Mouse (Mus musculus): ENCODE measurements around the gene Hist1h2af. TPM values are rescaled to one million over a fixed set of nuclear protein-coding genes. Genes with fewer than 3 reads are reported as not detected.
"Not testable (repeated sequence)": the region's sequence is repeated elsewhere in the genome, so short reads cannot be mapped to it uniquely, and the experiment has no call there.

Hist1h2af gene
- polyA plus RNA-seq, 1 experiment from 2014 or later, result 2.7 TPM

- peaks cover 9% of the 10 kb centered on the region; the same call in 1 of the 2 replicates for H3K4me1 ChIP-seq (replicated peaks; ENCODE audit: control insufficient read depth, insufficient read depth, low read length)
- peak within 1 kb of the TSS; percentile 54; the same call in 1 of the 2 replicates for H3K27ac ChIP-seq (ENCODE audit: low read depth, low read length)
- H3K9me3 ChIP-seq (ENCODE audit: control insufficient read depth), result no peaks in the 10 kb centered on the region
- peak within 1 kb of the TSS; percentile 34 for H3K4me3 ChIP-seq (ENCODE audit: low read depth, low read length)
- no peak for TF ChIP-seq CTCF (IDR thresholded peaks at IDR 0.05; ENCODE audit: low read depth)
- ATAC-seq, result peak; percentile 52
- no peaks in the 10 kb centered on the region for H3K27me3 ChIP-seq (replicated peaks; ENCODE audit: control insufficient read depth, insufficient read depth, low read length)
- H3K36me3 ChIP-seq (ENCODE audit: control insufficient read depth, insufficient read depth), result no peaks in the 10 kb centered on the region
- peak within 1 kb of the TSS; percentile 67 for H3K4me2 ChIP-seq (replicated peaks; ENCODE audit: low read depth)
- WGBS, result under 1% methylated on average over 18 of the region's 18 CpGs
- H3K9ac ChIP-seq (ENCODE audit: low read depth, low read length), result peak within 1 kb of the TSS; percentile 46; the same call in 1 of the 2 replicates
These were observed 41.7 kb downstream of the Hist1h2af start, which contains the start of gene Hist1h3d for GRCm38 (mm10) chr13:23575271-23575851. TSS of gene Hist1h3d (plus strand) at chr13:23575763.

- Histone ChIP-seq H3K9ac (ENCODE audit: low read depth, low read length) (peak overlapping the region; percentile 46; the same call in 1 of the 2 replicates), H3K27ac (ENCODE audit: low read depth, low read length) (peak overlapping the region; percentile 54; the same call in 1 of the 2 replicates), H3K4me3 (ENCODE audit: low read depth, low read length) (peak overlapping the region; percentile 34), H3K4me2 (replicated peaks; ENCODE audit: low read depth) (peak overlapping the region; percentile 67)
- H3K9me3 ChIP-seq (ENCODE audit: control insufficient read depth); H3K4me1 ChIP-seq (replicated peaks; ENCODE audit: control insufficient read depth, insufficient read depth, low read length); H3K27me3 ChIP-seq (replicated peaks; ENCODE audit: control insufficient read depth, insufficient read depth, low read length); ATAC-seq; H3K36me3 ChIP-seq (ENCODE audit: control insufficient read depth, insufficient read depth): not testable (repeated sequence)
- 0% methylated on average over 9 of the region's 40 CpGs for WGBS
These were observed 42.2 kb downstream of the Hist1h2af start for GRCm38 (mm10) chr13:23575864-23576313.

- H3K4me1 ChIP-seq (replicated peaks; ENCODE audit: control insufficient read depth, insufficient read depth, low read length), result peaks cover 9% of the 10 kb centered on the region; the same call in 1 of the 2 replicates
- peak overlapping the region; percentile 46; the same call in 1 of the 2 replicates for H3K9ac ChIP-seq (ENCODE audit: low read depth, low read length)
- H3K9me3 ChIP-seq (ENCODE audit: control insufficient read depth), result no peaks in the 10 kb centered on the region
- H3K4me2 ChIP-seq (replicated peaks; ENCODE audit: low read depth), result peak overlapping the region; percentile 67
- peak overlapping the region; percentile 9; the same call in 1 of the 2 replicates for H3K27ac ChIP-seq (ENCODE audit: low read depth, low read length)
- ATAC-seq, result no peak
- WGBS, result 7% methylated on average over 7 of the region's 7 CpGs
- peak overlapping the region; percentile 34 for H3K4me3 ChIP-seq (ENCODE audit: low read depth, low read length)
- no peaks in the 10 kb centered on the region for H3K36me3 ChIP-seq (ENCODE audit: control insufficient read depth, insufficient read depth)
- TF ChIP-seq CTCF (IDR thresholded peaks at IDR 0.05; ENCODE audit: low read depth), result no peak
- no peaks in the 10 kb centered on the region for H3K27me3 ChIP-seq (replicated peaks; ENCODE audit: control insufficient read depth, insufficient read depth, low read length)
These were observed 42.7 kb downstream of the Hist1h2af start for GRCm38 (mm10) chr13:23576351-23576881.

- TF ChIP-seq CTCF (IDR thresholded peaks at IDR 0.05; ENCODE audit: low read depth), result no peak
- H3K27ac ChIP-seq (ENCODE audit: low read depth, low read length), result peak overlapping the region; percentile 9; the same call in 1 of the 2 replicates
- peak overlapping the region; percentile 67 for H3K4me2 ChIP-seq (replicated peaks; ENCODE audit: low read depth)
- H3K36me3 ChIP-seq (ENCODE audit: control insufficient read depth, insufficient read depth), result no peaks in the 10 kb centered on the region
- H3K4me1 ChIP-seq (replicated peaks; ENCODE audit: control insufficient read depth, insufficient read depth, low read length), result peaks cover 9% of the 10 kb centered on the region; the same call in 1 of the 2 replicates
- no peaks in the 10 kb centered on the region for H3K9me3 ChIP-seq (ENCODE audit: control insufficient read depth)
- H3K9ac ChIP-seq (ENCODE audit: low read depth, low read length), result peak overlapping the region; percentile 46; the same call in 1 of the 2 replicates
- ATAC-seq, result no peak
- 35% methylated on average over 6 of the region's 6 CpGs for WGBS
- no peaks in the 10 kb centered on the region for H3K27me3 ChIP-seq (replicated peaks; ENCODE audit: control insufficient read depth, insufficient read depth, low read length)
- peak overlapping the region; percentile 34 for H3K4me3 ChIP-seq (ENCODE audit: low read depth, low read length)
These were observed 43.4 kb downstream of the Hist1h2af start for GRCm38 (mm10) chr13:23576906-23577639.

DNA sequence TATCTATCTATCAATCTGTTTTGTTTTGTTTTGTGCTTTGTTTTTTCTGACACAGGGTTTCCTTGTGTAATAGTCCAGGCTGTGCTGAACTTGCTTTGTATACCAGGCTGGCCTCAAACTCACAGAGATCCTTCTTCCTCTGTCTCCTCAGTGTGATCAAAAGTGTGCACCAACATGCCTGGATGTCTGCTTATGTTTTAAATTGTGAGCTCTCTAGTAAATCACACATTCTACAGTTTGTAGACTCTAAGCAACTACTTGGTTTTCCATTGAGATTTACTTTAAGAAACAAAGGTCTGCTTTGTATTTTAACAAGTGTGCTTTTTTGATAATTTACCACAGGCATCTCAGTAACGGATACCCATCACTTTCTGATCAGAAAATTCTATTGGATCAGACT is 44.1 kb downstream of the Hist1h2af start:
- WGBS, result 95% methylated on average over 1 of the region's 1 CpGs
- Histone ChIP-seq H3K4me1 (replicated peaks; ENCODE audit: control insufficient read depth, insufficient read depth, low read length) (peaks cover 3% of the 10 kb centered on the region; the same call in 1 of the 2 replicates), H3K9me3 (ENCODE audit: control insufficient read depth) (no peaks in the 10 kb centered on the region), H3K4me3 (ENCODE audit: low read depth, low read length) (no peak overlapping the region), H3K4me2 (replicated peaks; ENCODE audit: low read depth) (no peak overlapping the region), H3K27me3 (replicated peaks; ENCODE audit: control insufficient read depth, insufficient read depth, low read length) (no peaks in the 10 kb centered on the region), H3K36me3 (ENCODE audit: control insufficient read depth, insufficient read depth) (no peaks in the 10 kb centered on the region), H3K9ac (ENCODE audit: low read depth, low read length) (no peak overlapping the region), H3K27ac (ENCODE audit: low read depth, low read length) (no peak overlapping the region)
- TF ChIP-seq CTCF (IDR thresholded peaks at IDR 0.05; ENCODE audit: low read depth), result no peak
- ATAC-seq, result no peak
